Mouse (Mus musculus) liver, postnatal 0 days (tissue): ENCODE data around the gene Pkd1.

Experiments used
- CTCF ChIP-seq: sonication (generic); IDR thresholded peaks from 2 replicates; pipeline ENCODE4 v1.5.1; 2016; ENCODE audit warnings: antibody characterized with exemption, low read depth
- EP300 ChIP-seq: IDR thresholded peaks from 2 replicates; pipeline ENCODE4 v1.6.1; 2016; ENCODE audit warnings: antibody characterized with exemption, low read depth, mild to moderate bottlenecking

- TF ChIP-seq EP300 (no peak), CTCF (no peak)
These were observed 85.4 kb downstream of the Pkd1 start for GRCm38 (mm10) chr17:24635024-24635423.
